Mouse (Mus musculus) hindbrain, embryonic 16.5 days (tissue): ENCODE results near the gene Prkag3. TPM values are rescaled to one million over a fixed set of nuclear protein-coding genes. Genes with fewer than 3 reads are reported as not detected.

ENCODE experiments used
- ATAC-seq: fragments of 200-750 bp; cut with Nextera tagmentation; 2 replicates; pipeline ENCODE4 v1.8.0; 2017; ENCODE audit warnings: moderate TSS enrichment, moderate library complexity
- H3K27ac ChIP-seq: fragments of 300-500 bp; sonication (generic); 2 replicates; pipeline ENCODE4 v1.5.1; 2014; ENCODE audit warnings: low read depth, mild to moderate bottlenecking, control low read depth, low read length, moderate library complexity
- H3K27me3 ChIP-seq: fragments of 300-500 bp; sonication (generic); replicated peaks from 2 replicates; pipeline ENCODE4 v1.6.1; 2014; ENCODE audit warnings: low read length; ENCODE audit not compliant: control insufficient read depth, insufficient read depth
- H3K36me3 ChIP-seq: fragments of 300-500 bp; sonication (generic); 2 replicates; pipeline ENCODE4 v1.6.1; 2014; ENCODE audit warnings: mild to moderate bottlenecking, low read length, moderate library complexity, mixed read lengths; ENCODE audit not compliant: control insufficient read depth, insufficient read depth
- H3K4me1 ChIP-seq: fragments of 300-500 bp; sonication (generic); 2 replicates; pipeline ENCODE4 v1.6.1; 2014; ENCODE audit warnings: low read depth, low read length; ENCODE audit not compliant: control insufficient read depth, insufficient read depth
- H3K4me2 ChIP-seq: fragments of 300-500 bp; sonication (generic); 2 replicates; pipeline ENCODE4 v1.6.1; 2014; ENCODE audit warnings: mild to moderate bottlenecking, low read length, control low read depth, moderate library complexity
- H3K4me3 ChIP-seq: fragments of 300-500 bp; sonication (generic); 2 replicates; pipeline ENCODE4 v1.5.1; 2014; ENCODE audit warnings: mild to moderate bottlenecking, low read length, control low read depth, moderate library complexity
- H3K9ac ChIP-seq: fragments of 300-500 bp; sonication (generic); 2 replicates; pipeline ENCODE4 v1.6.1; 2014; ENCODE audit warnings: low read depth, mild to moderate bottlenecking, control low read depth, low read length, moderate library complexity
- H3K9me3 ChIP-seq: fragments of 300-500 bp; sonication (generic); 2 replicates; pipeline ENCODE4 v1.6.1; 2014; ENCODE audit warnings: mild to moderate bottlenecking, low read length, moderate library complexity; ENCODE audit not compliant: control insufficient read depth
- WGBS: fragments of 180-500 bp; shearing (Covaris S2); extraction: QIAGEN DNeasy Blood & Tissue Kit; methylation state at CpG from one replicate; pipeline ENCODE4 v1.1.7; 2014; 5-methylcytosine and 5-hydroxymethylcytosine counted together
- polyA plus RNA-seq: library from polyadenylated mRNA; unstranded; fragments of >200 nt; fragmentation: Nextera tagmentation; extraction: Ambion mirVana; gene quantifications from 2 replicates; pipeline ENCODE4 v1.2.1, GENCODE M21; 2015

Prkag3 gene
- polyA plus RNA-seq, 1 experiment from 2014 or later: 0.13 TPM

GRCm38 (mm10) chr1:74712046-74712445 lies 37.0 kb downstream of the Prkag3 start:
- H3K4me2 ChIP-seq: no peak overlapping the region
- H3K27ac ChIP-seq: no peak overlapping the region
- no peak for ATAC-seq
- no peak overlapping the region for H3K4me3 ChIP-seq
- no peak overlapping the region for H3K9ac ChIP-seq
- no peaks in the 10 kb centered on the region for H3K27me3 ChIP-seq
- 67% methylated on average over 4 of the region's 4 CpGs for whole genome bisulfite sequencing
- no peaks in the 10 kb centered on the region for H3K36me3 ChIP-seq
- H3K9me3 ChIP-seq: no peaks in the 10 kb centered on the region
- H3K4me1 ChIP-seq: peaks cover 7% of the 10 kb centered on the region

GRCm38 (mm10) chr1:74709566-74709965 lies 39.5 kb downstream of the Prkag3 start:
- Histone ChIP-seq H3K4me3 (no peak overlapping the region), H3K27ac (no peak overlapping the region), H3K36me3 (no peaks in the 10 kb centered on the region), H3K9me3 (no peaks in the 10 kb centered on the region), H3K9ac (no peak overlapping the region), H3K4me1 (peaks cover 7% of the 10 kb centered on the region), H3K4me2 (no peak overlapping the region), H3K27me3 (no peaks in the 10 kb centered on the region)
- no peak for ATAC-seq
- 31% methylated on average over 6 of the region's 6 CpGs for WGBS

- H3K4me3 ChIP-seq: no peak overlapping the region
- WGBS: 88% methylated on average over 5 of the region's 5 CpGs
- no peaks in the 10 kb centered on the region for H3K9me3 ChIP-seq
- no peak for ATAC-seq
- peaks cover 3% of the 10 kb centered on the region; the same call in 1 of the 2 replicates for H3K36me3 ChIP-seq
- H3K9ac ChIP-seq: no peak overlapping the region
- H3K27me3 ChIP-seq: no peaks in the 10 kb centered on the region
- H3K4me1 ChIP-seq: no peaks in the 10 kb centered on the region
- H3K4me2 ChIP-seq: no peak overlapping the region
- H3K27ac ChIP-seq: no peak overlapping the region
Observed at GRCm38 (mm10) chr1:74705016-74705415, 44.0 kb downstream of the Prkag3 start.

- Histone ChIP-seq H3K27me3 (no peaks in the 10 kb centered on the region), H3K4me3 (no peak overlapping the region), H3K9me3 (no peaks in the 10 kb centered on the region), H3K9ac (no peak overlapping the region), H3K27ac (no peak overlapping the region), H3K4me2 (no peak overlapping the region), H3K36me3 (peaks cover 4% of the 10 kb centered on the region; the same call in 1 of the 2 replicates), H3K4me1 (no peaks in the 10 kb centered on the region)
- no peak for ATAC-seq
- 81% methylated on average over 3 of the region's 3 CpGs for WGBS
Observed at GRCm38 (mm10) chr1:74704156-74704555, 44.9 kb downstream of the Prkag3 start.

- Histone ChIP-seq H3K27ac (no peak overlapping the region), H3K4me2 (no peak overlapping the region), H3K36me3 (peaks cover 19% of the 10 kb centered on the region), H3K9ac (no peak overlapping the region), H3K4me3 (no peak overlapping the region), H3K9me3 (no peaks in the 10 kb centered on the region), H3K27me3 (no peaks in the 10 kb centered on the region), H3K4me1 (no peaks in the 10 kb centered on the region)
- no peak for ATAC-seq
- 88% methylated on average over 6 of the region's 6 CpGs for WGBS
Observed at GRCm38 (mm10) chr1:74702142-74702553, 46.9 kb downstream of the Prkag3 start.

- 89% methylated on average over 1 of the region's 1 CpGs for WGBS
- Histone ChIP-seq H3K36me3 (peaks cover 38% of the 10 kb centered on the region), H3K27ac (no peak overlapping the region), H3K4me1 (no peaks in the 10 kb centered on the region), H3K4me2 (no peak overlapping the region), H3K4me3 (no peak overlapping the region), H3K27me3 (no peaks in the 10 kb centered on the region), H3K9ac (no peak overlapping the region), H3K9me3 (no peaks in the 10 kb centered on the region)
- no peak for ATAC-seq
Observed at GRCm38 (mm10) chr1:74698791-74699190, 50.2 kb downstream of the Prkag3 start.

GRCm38 (mm10) chr1:74698353-74698752 lies 50.7 kb downstream of the Prkag3 start:
- no peaks in the 10 kb centered on the region for H3K4me1 ChIP-seq
- H3K36me3 ChIP-seq: peaks cover 41% of the 10 kb centered on the region
- WGBS: 90% methylated on average over 1 of the region's 1 CpGs
- no peak overlapping the region for H3K27ac ChIP-seq
- no peak for ATAC-seq
- no peaks in the 10 kb centered on the region for H3K9me3 ChIP-seq
- no peak overlapping the region for H3K4me3 ChIP-seq
- H3K4me2 ChIP-seq: no peak overlapping the region
- H3K27me3 ChIP-seq: no peaks in the 10 kb centered on the region
- H3K9ac ChIP-seq: no peak overlapping the region

- no peak overlapping the region for H3K9ac ChIP-seq
- peaks cover 41% of the 10 kb centered on the region for H3K36me3 ChIP-seq
- 93% methylated on average over 6 of the region's 6 CpGs for WGBS
- ATAC-seq: no peak
- no peak overlapping the region for H3K4me2 ChIP-seq
- H3K4me3 ChIP-seq: no peak overlapping the region
- H3K27me3 ChIP-seq: no peaks in the 10 kb centered on the region
- H3K4me1 ChIP-seq: no peaks in the 10 kb centered on the region
- H3K9me3 ChIP-seq: no peaks in the 10 kb centered on the region
- H3K27ac ChIP-seq: no peak overlapping the region
Observed at GRCm38 (mm10) chr1:74697416-74697815, 51.6 kb downstream of the Prkag3 start.

- no peak for ATAC-seq
- no peaks in the 10 kb centered on the region for H3K9me3 ChIP-seq
- H3K4me1 ChIP-seq: no peaks in the 10 kb centered on the region
- no peak overlapping the region for H3K27ac ChIP-seq
- no peaks in the 10 kb centered on the region for H3K27me3 ChIP-seq
- H3K9ac ChIP-seq: no peak overlapping the region
- WGBS: 92% methylated on average over 4 of the region's 4 CpGs
- H3K4me2 ChIP-seq: no peak overlapping the region
- H3K36me3 ChIP-seq: peaks cover 50% of the 10 kb centered on the region
- H3K4me3 ChIP-seq: no peak overlapping the region
Observed at GRCm38 (mm10) chr1:74695836-74696235, 53.2 kb downstream of the Prkag3 start.
